Mouse (Mus musculus) central nervous system, embryonic 18 days (tissue): ENCODE data around the gene Ubxn6. TPM values are rescaled to one million over a fixed set of nuclear protein-coding genes. Genes with fewer than 3 reads are reported as not detected.

ENCODE experiments used
- polyA plus RNA-seq: library from polyadenylated mRNA; depleted of rRNA; stranded (reverse); fragments of >200 nt; gene quantifications from 2 replicates; pipeline ENCODE4 v1.2.3, GENCODE M21; 2012; rRNA removed

Ubxn6 gene
- 105 and 110 TPM in 2 replicates for polyA plus RNA-seq

DNA sequence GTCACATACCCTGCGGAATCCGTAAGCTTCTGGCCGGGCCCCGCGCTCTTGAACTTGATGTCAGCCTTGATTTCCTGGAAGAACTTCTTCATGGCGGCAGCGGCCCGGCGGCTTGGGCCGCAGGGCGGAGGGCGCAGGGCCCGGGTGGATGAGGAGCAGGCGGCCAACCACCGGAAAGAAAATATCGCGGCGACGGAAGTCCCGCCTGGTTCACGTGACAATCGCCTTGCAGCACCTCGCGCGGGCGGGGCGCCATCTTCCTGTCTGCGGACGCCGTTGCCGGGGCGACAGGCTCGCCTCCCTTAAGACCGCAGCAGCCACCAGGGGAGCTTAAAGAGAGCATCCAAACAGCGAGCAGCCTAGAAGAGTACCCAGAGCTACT, at the start of gene Ubxn6:
Ubxn6 (minus strand) TSS at position 202 of the 382 bp plus-strand sequence.

DNA sequence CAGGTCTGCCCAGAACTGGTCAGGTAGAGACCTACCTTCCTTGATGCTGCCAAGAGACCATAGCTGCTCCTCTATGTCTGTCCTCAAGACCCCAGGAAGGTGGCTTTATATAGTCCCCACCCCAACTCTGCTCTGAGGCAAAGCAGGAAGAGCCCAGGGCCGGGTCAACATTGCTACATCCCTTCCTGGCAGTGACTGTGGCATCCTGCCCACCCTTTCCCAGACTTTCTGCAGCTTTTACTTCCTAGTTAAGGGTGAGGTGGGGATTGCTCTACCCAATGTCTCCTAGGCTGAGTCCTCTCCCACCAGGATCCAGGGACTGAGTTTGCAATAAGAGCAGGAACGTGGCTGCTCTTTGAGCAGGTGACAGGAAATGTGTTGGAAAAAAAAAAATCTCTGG, 47.0 kb upstream of the Ubxn6 start, which contains the start of gene Lrg1:
Lrg1 (minus strand) TSS at position 176 of the 400 bp plus-strand sequence.

DNA sequence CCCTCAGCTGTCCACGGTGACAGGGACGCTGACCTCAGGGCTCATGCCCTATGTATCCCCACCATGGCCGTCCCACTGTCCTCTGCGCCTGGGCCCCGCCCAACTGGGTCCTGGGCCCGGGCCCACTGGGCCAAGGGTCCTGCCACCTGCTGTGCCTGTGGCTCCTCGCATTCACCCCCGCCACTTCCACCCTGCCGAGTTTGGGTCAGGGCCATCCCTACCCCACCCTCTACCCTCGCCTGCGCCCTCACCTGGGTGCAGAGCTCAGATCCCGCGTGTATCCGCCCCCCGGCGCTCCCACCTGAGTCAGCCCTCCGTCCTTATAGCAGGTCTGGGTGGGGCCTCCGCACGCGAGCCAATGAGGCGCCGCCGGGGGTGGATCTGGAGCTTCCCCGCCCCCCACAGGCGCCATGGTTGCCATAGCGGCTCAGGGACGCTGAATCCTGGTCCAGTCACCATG, 42.5 kb upstream of the Ubxn6 start, which contains the start of gene Plin5:
Plin5 (minus strand) TSS at position 346 of the 460 bp plus-strand sequence.

DNA sequence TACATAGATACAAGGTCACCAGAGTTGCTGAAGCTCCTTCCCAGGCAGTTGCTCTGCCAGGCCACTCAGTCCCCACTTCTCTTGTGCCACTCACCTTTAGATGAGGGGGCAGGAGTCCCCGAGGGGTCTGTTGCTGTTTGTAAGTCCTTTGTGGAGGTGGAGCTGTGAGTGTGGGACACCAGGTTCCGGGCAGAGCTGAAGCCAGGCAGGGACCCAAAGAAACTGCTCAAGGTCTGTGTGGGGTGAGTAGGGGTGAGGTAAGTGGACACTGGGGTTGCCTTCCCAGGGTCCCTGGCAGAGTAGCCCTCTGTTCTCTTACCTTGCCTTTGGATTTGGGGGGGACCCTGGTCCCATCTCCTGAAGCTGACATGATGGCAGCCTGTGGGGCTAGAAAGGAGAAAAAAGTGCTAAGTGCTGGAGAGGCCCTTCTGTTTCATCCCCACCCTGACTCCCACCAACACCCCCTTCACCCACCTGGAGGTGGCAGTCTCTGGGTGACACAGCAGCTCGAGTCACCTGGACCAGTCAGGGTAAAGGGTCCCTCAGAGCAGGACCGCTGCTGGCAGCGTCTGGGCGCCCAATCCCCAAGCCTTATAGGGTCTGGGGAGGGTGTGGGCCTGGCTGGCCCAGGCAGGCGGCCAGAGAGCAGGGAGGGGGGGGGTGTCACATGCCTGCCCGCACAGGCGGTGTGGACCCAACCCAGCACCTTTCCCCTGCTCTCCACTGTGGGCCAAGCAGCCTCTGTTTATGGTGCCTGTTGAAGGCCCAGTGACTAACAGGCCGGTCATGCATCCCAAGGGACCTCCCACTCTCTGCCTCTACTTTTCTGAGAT, 34.6 kb upstream of the Ubxn6 start, which contains the start of gene Plin4:
Plin4 (minus strand) TSS at position 585 of the 833 bp plus-strand sequence.

DNA sequence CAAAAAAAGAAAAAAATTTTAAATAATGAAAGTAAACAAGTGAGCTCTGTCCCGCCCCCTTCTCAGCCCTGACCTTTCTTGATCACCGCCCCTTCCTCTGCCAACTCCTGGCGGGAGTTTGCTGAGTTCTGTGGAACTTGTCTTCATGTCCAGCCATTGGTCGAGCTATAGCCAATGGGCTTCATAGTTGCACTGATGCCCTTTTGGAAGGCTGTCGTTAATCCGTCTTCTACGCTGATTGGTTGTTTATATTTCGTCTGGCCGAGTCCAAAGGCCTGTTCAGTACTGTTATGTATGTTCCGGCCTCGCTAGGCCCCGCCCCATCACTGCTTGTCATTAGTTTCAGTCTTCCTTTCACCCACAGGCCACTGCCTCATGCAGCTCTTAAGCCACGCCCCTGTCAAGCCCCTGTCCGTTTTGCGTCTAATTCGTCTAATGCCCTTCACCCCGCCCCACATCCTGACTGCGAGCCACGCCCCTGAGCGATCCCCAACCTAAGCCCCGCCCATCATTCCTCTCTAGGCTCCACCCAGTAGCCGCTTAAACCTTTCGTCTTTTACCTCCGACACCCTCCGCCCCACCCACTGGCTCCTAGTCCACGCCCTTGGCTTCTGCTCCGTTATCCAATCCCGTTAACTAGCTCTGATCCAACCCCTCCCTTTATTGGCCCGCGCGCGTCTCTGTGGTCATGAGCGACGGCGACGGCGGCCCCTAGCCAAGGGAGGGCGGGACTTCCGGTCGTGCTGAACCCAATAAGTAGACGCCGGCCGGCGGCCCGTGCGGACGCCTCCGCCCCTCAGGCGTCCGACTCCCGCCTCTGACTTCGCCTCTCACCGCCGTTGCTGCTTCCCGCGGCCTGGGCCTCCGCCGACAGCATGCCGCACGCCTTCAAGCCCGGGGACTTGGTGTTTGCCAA, 4.3 kb upstream of the Ubxn6 start, which contains the start of gene Hdgfl2:
Hdgfl2 (plus strand) TSS at position 755 of the 916 bp plus-strand sequence.

DNA sequence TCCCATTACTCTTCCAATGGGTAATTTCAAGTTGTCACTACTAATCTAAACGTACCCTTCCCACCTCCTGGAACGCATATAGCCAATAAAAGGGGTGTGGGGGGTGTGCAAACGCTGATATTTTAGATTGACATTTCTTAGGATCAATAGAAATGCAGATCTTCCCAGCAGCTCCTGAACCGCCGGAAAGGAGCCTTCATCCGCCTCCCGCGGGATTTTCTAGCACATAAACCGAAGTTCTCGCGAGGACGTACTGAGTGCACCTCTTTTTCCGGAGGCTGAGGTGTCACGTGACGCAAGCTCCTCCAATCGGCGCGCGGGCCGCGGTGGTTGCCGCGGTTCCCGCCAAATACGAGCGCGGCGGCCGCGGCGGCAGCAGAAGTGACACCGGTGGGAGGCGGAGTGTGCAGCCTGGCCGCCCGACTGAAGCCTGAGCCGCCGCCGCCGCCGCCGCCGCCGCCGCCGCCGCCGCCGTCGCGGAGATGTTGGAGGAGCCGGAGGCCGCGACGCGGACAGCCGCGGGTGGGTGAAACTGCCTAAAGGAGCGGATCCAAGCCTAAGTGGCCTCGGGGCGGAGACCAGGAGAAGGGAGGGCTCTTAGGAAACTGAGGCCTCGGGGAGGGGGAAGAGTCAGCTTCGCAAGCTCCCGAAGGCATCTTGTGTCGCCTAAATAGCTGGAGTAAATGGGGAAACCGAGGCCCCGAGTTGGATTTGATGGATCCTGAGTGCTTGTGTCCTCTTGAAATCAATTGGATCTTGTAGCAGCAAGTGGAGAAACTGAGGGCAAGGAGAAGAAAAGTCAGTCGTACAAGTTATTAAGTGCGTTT, 34.6 kb downstream of the Ubxn6 start, which contains the start of gene Chaf1a:
Chaf1a (plus strand) TSS at position 410 of the 827 bp plus-strand sequence.

DNA sequence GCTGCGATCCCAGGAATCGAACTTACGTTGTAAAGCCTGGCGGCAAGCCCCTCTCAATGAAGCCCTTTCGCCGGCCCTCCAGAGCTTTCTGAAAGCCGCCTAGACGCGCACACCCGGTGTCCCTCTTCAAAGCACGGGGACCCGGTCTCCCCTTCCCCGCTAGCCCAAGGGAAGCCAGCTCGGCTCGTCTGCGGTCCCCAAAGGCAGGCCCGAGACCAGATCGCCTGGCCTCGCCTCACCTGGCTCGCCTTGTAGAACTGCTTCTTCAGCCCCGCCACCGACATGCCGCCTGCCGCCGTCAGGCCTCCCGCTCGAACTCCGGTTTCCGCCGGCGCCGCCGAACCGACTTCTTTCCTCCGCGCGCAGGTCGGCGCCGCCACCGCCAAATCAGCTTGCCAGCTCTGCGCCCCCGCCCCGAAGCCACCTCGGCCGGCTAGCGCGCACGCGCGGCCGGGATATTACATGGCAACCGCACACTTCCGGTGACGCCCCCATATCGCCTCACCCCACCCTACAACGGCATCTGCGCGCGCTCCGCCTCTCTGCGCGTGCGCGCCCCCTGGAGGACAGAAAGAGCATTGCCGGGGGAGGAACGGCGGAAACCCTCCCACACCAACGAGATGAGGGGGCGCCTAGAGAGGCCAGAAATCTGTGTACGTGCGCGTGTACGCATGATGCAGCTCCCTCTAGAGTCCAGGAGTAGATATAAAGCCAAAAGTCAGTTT, 38.5 kb downstream of the Ubxn6 start, which contains the start of gene Sh3gl1:
Sh3gl1 (minus strand) TSS at position 460 of the 725 bp plus-strand sequence.

Other genes with a start within 250 kb of the Ubxn6 start
- gene Zfp119a, start 196.1 kb downstream of the Ubxn6 start, polyA plus RNA-seq = 4.8 and 5.3 TPM in 2 replicates
- 8.7 and 9.5 TPM in 2 replicates for gene Zfp959, start 182.9 kb downstream of the Ubxn6 start, polyA plus RNA-seq
- 3.4 TPM in 2 replicates for gene Zfp119b, start 125.5 kb downstream of the Ubxn6 start, polyA plus RNA-seq
- 6.0 and 6.1 TPM in 2 replicates for gene Ebi3, start 122.4 kb downstream of the Ubxn6 start, polyA plus RNA-seq
- 12.9 and 13.3 TPM in 2 replicates for gene Yju2, start 115.9 kb downstream of the Ubxn6 start, polyA plus RNA-seq
- gene Shd, start 104.6 kb downstream of the Ubxn6 start, polyA plus RNA-seq = 179 and 193 TPM in 2 replicates
- 171 and 177 TPM in 2 replicates for gene Fsd1, start 88.5 kb downstream of the Ubxn6 start, polyA plus RNA-seq
- gene Stap2, start 69.4 kb downstream of the Ubxn6 start, polyA plus RNA-seq = 6.9 and 7.3 TPM in 2 replicates
- 185 and 189 TPM in 2 replicates for gene Mpnd, start 69.3 kb downstream of the Ubxn6 start, polyA plus RNA-seq
- 86.0 and 90.7 TPM in 2 replicates for gene Sh3gl1, start 38.4 kb downstream of the Ubxn6 start, polyA plus RNA-seq
- 5.3 TPM in 2 replicates for gene Chaf1a, start 34.6 kb downstream of the Ubxn6 start, polyA plus RNA-seq
- 124 and 126 TPM in 2 replicates for gene Hdgfl2, start 4.6 kb upstream of the Ubxn6 start, polyA plus RNA-seq
- gene Plin4, start 34.8 kb upstream of the Ubxn6 start, polyA plus RNA-seq = 0.66 and 0.68 TPM in 2 replicates
- gene Plin5, start 42.6 kb upstream of the Ubxn6 start, polyA plus RNA-seq = 1.9 and 2.1 TPM in 2 replicates
- gene Lrg1, start 47.0 kb upstream of the Ubxn6 start, polyA plus RNA-seq = 0.06 and 0.41 TPM in 2 replicates
- gene Sema6b, start 65.3 kb upstream of the Ubxn6 start, polyA plus RNA-seq = 45.5 and 51.8 TPM in 2 replicates
- 9.4 and 10.4 TPM in 2 replicates for gene Tnfaip8l1, start 87.4 kb upstream of the Ubxn6 start, polyA plus RNA-seq
- gene Mydgf, start 108.9 kb upstream of the Ubxn6 start, polyA plus RNA-seq = 47.7 and 52.9 TPM in 2 replicates
- gene Dpp9, start 143.9 kb upstream of the Ubxn6 start, polyA plus RNA-seq = 40.3 and 41.4 TPM in 2 replicates
- gene Fem1a, start 181.8 kb upstream of the Ubxn6 start, polyA plus RNA-seq = 24.0 and 24.1 TPM in 2 replicates
- gene Ticam1, start 201.8 kb upstream of the Ubxn6 start, polyA plus RNA-seq = 2.3 and 2.7 TPM in 2 replicates
- 4.1 TPM in 2 replicates for gene Plin3, start 217.8 kb upstream of the Ubxn6 start, polyA plus RNA-seq
- not detected in 2 replicates for gene Arrdc5, start 225.3 kb upstream of the Ubxn6 start, polyA plus RNA-seq
- gene Uhrf1, start 228.3 kb upstream of the Ubxn6 start, polyA plus RNA-seq = 15.6 and 16.9 TPM in 2 replicates